Mouse (Mus musculus) heart, embryonic 14.5 days (tissue): Measurements from ENCODE around the gene Kcnab1. TPM values are rescaled to one million over a fixed set of nuclear protein-coding genes. Genes with fewer than 3 reads are reported as not detected.

Experiments used
- ATAC-seq: fragments of 200-750 bp; cut with Nextera tagmentation; 2 replicates; pipeline ENCODE4 v1.8.0; 2017; ENCODE audit warnings: low read depth, moderate TSS enrichment; ENCODE audit not compliant: insufficient number of reproducible peaks, insufficient read depth, low FRiP score
- H3K27ac ChIP-seq, 2 experiments: fragments of 200-500 bp in 1 of 2; fragments of 300-500 bp in 1 of 2; sonication (generic) in 1 of 2; replicated peaks in 1 of 2; 2 replicates each; pipeline ENCODE4 v1.5.1; 2012 to 2014; ENCODE audit warnings: low read depth in 2 of 2, low read length in 2 of 2, control low read depth in 1 of 2, mild to moderate bottlenecking in 1 of 2, mixed read lengths in 1 of 2; ENCODE audit not compliant: control insufficient read depth in 1 of 2, insufficient read depth in 1 of 2
- H3K27me3 ChIP-seq: fragments of 300-500 bp; sonication (generic); 2 replicates; pipeline ENCODE4 v1.6.1; 2014; ENCODE audit warnings: mild to moderate bottlenecking, low read length, control low read depth; ENCODE audit not compliant: control insufficient read depth, insufficient read depth
- H3K36me3 ChIP-seq: fragments of 300-500 bp; sonication (generic); 2 replicates; pipeline ENCODE4 v1.6.1; 2014; ENCODE audit warnings: mild to moderate bottlenecking, control low read depth, low read length, mixed read lengths; ENCODE audit not compliant: control insufficient read depth, insufficient read depth
- H3K4me1 ChIP-seq, 2 experiments: fragments of 200-500 bp in 1 of 2; fragments of 300-500 bp in 1 of 2; sonication (generic) in 1 of 2; 2 replicates each; pipeline ENCODE4 v1.6.1; 2012 to 2014; ENCODE audit warnings: low read length in 2 of 2, control low read depth in 1 of 2, mixed read lengths in 1 of 2; ENCODE audit not compliant: control insufficient read depth in 2 of 2, insufficient read depth in 2 of 2
- H3K4me2 ChIP-seq: fragments of 300-500 bp; sonication (generic); 2 replicates; pipeline ENCODE4 v1.6.1; 2014; ENCODE audit warnings: mild to moderate bottlenecking, low read length
- H3K4me3 ChIP-seq, 2 experiments: fragments of 200-500 bp in 1 of 2; fragments of 300-500 bp in 1 of 2; sonication (generic) in 1 of 2; 2 replicates each; pipeline ENCODE4 v1.5.1; 2012 to 2014; ENCODE audit warnings: low read length in 2 of 2, mild to moderate bottlenecking in 2 of 2, control low read depth in 1 of 2, low read depth in 1 of 2, moderate library complexity in 1 of 2; ENCODE audit not compliant: control insufficient read depth in 1 of 2, insufficient read depth in 1 of 2
- H3K9ac ChIP-seq: fragments of 300-500 bp; sonication (generic); 2 replicates; pipeline ENCODE4 v1.6.1; 2014; ENCODE audit warnings: mild to moderate bottlenecking, low read length
- H3K9me3 ChIP-seq: fragments of 300-500 bp; sonication (generic); 2 replicates; pipeline ENCODE4 v1.6.1; 2016; ENCODE audit warnings: low read length, control low read depth; ENCODE audit not compliant: control insufficient read depth
- WGBS: fragments of 180-500 bp; shearing (Covaris S2); extraction: QIAGEN DNeasy Blood & Tissue Kit; methylation state at CpG from one replicate; pipeline ENCODE4 v1.1.7; 2014; 5-methylcytosine and 5-hydroxymethylcytosine counted together
- polyA plus RNA-seq: library from polyadenylated mRNA; unstranded; fragments of >200 nt; fragmentation: Nextera tagmentation; extraction: Ambion mirVana; gene quantifications from 2 replicates; pipeline ENCODE4 v1.2.1, GENCODE M21; 2014

Kcnab1 gene
- polyA plus RNA-seq, 1 experiment from 2014 or later: 2.8 TPM

GRCm38 (mm10) chr3:65117365-65117764 is 8.2 kb downstream of the Kcnab1 start:
- WGBS: 82% methylated on average over 8 of the region's 8 CpGs
- Histone ChIP-seq H3K4me3 (no peak overlapping the region), H3K4me1 (no peaks in the 10 kb centered on the region), H3K27ac (no peak overlapping the region), H3K27me3 (no peaks in the 10 kb centered on the region), H3K9me3 (no peaks in the 10 kb centered on the region), H3K9ac (no peak overlapping the region), H3K4me2 (no peak overlapping the region), H3K36me3 (no peaks in the 10 kb centered on the region)
- no peak for ATAC-seq

- WGBS: 62% methylated on average over 3 of the region's 3 CpGs
- H3K36me3 ChIP-seq: no peaks in the 10 kb centered on the region
- no peaks in the 10 kb centered on the region for H3K9me3 ChIP-seq
- no peak overlapping the region for H3K9ac ChIP-seq
- no peak overlapping the region for H3K27ac ChIP-seq
- H3K4me2 ChIP-seq: no peak overlapping the region
- H3K27me3 ChIP-seq: no peaks in the 10 kb centered on the region
- no peak overlapping the region for H3K4me3 ChIP-seq
- no peak for ATAC-seq
- no peaks in the 10 kb centered on the region for H3K4me1 ChIP-seq
Measured at GRCm38 (mm10) chr3:65124975-65125374, 15.8 kb downstream of the Kcnab1 start.

- 74% methylated on average over 1 of the region's 1 CpGs for WGBS
Measured at GRCm38 (mm10) chr3:65129625-65130024, 20.4 kb downstream of the Kcnab1 start.

GRCm38 (mm10) chr3:65134931-65135330 is 25.7 kb downstream of the Kcnab1 start:
- Histone ChIP-seq H3K36me3 (no peaks in the 10 kb centered on the region), H3K9me3 (no peaks in the 10 kb centered on the region), H3K4me1 (peaks cover 14 to 18% of the 10 kb centered on the region in 2 experiments), H3K27me3 (no peaks in the 10 kb centered on the region), H3K27ac (no peak overlapping the region), H3K9ac (no peak overlapping the region), H3K4me2 (no peak overlapping the region), H3K4me3 (no peak overlapping the region)
- WGBS: 54% methylated on average over 5 of the region's 5 CpGs
- no peak for ATAC-seq

More at GRCm38 (mm10) chr3:65129625-65130024, 20.4 kb downstream of the Kcnab1 start:
- no peaks in the 10 kb centered on the region for H3K27me3 ChIP-seq
- no peaks in the 10 kb centered on the region for H3K9me3 ChIP-seq
- no peak overlapping the region for H3K27ac ChIP-seq
- ATAC-seq: no peak
- no peak overlapping the region for H3K9ac ChIP-seq
- no peaks in the 10 kb centered on the region for H3K36me3 ChIP-seq
- no peak overlapping the region for H3K4me2 ChIP-seq
- H3K4me1 ChIP-seq: peaks cover 4 to 6% of the 10 kb centered on the region in 2 experiments; a peak in 3 of 4 replicates
- H3K4me3 ChIP-seq: no peak overlapping the region

GRCm38 (mm10) chr3:65136897-65137296 is 27.7 kb downstream of the Kcnab1 start:
- WGBS: 26% methylated on average over 5 of the region's 5 CpGs
- 0 out of 2 replicates have a peak, but pooled peaks have one; percentile 78 for ATAC-seq
- Histone ChIP-seq H3K9ac (no peak overlapping the region), H3K27me3 (no peaks in the 10 kb centered on the region), H3K4me2 (peak overlapping the region; percentile 23; the same call in 1 of the 2 replicates), H3K9me3 (no peaks in the 10 kb centered on the region), H3K36me3 (no peaks in the 10 kb centered on the region), H3K4me3 (no peak overlapping the region), H3K27ac (peak overlapping the region; percentile 61 to 67), H3K4me1 (peaks cover 14 to 18% of the 10 kb centered on the region in 2 experiments)

- Histone ChIP-seq H3K27ac (no peak overlapping the region), H3K4me2 (no peak overlapping the region), H3K36me3 (no peaks in the 10 kb centered on the region), H3K4me1 (peaks cover 14 to 18% of the 10 kb centered on the region in 2 experiments), H3K4me3 (no peak overlapping the region), H3K9me3 (no peaks in the 10 kb centered on the region), H3K9ac (no peak overlapping the region), H3K27me3 (no peaks in the 10 kb centered on the region)
- ATAC-seq: no peak
- 91% methylated on average over 3 of the region's 3 CpGs for WGBS
Measured at GRCm38 (mm10) chr3:65138739-65139138, 29.6 kb downstream of the Kcnab1 start.

- WGBS: 76% methylated on average over 5 of the region's 5 CpGs
Measured at GRCm38 (mm10) chr3:65145152-65145551, 36.0 kb downstream of the Kcnab1 start.

GRCm38 (mm10) chr3:65151808-65152207 is 42.6 kb downstream of the Kcnab1 start:
- Histone ChIP-seq H3K27me3 (no peaks in the 10 kb centered on the region), H3K36me3 (no peaks in the 10 kb centered on the region), H3K4me3 (no peak overlapping the region), H3K9me3 (no peaks in the 10 kb centered on the region), H3K4me1 (no peaks in the 10 kb centered on the region), H3K9ac (no peak overlapping the region), H3K4me2 (no peak overlapping the region), H3K27ac (no peak overlapping the region)
- WGBS: 75% methylated on average over 1 of the region's 1 CpGs
- no peak for ATAC-seq

More at GRCm38 (mm10) chr3:65145152-65145551, 36.0 kb downstream of the Kcnab1 start:
- Histone ChIP-seq H3K4me1 (no peaks in the 10 kb centered on the region), H3K4me3 (no peak overlapping the region), H3K9ac (no peak overlapping the region), H3K4me2 (no peak overlapping the region), H3K36me3 (no peaks in the 10 kb centered on the region), H3K27ac (no peak overlapping the region), H3K27me3 (no peaks in the 10 kb centered on the region), H3K9me3 (no peaks in the 10 kb centered on the region)
- ATAC-seq: no peak
